Mouse (Mus musculus) cortical plate, adult 2 months (tissue): Measurements from ENCODE around the gene Nqo1. TPM values are rescaled to one million over a fixed set of nuclear protein-coding genes. Genes with fewer than 3 reads are reported as not detected.

Experiments
- H3K27ac ChIP-seq: fragments of 200-500 bp; 2 replicates; pipeline ENCODE4 v1.5.1; 2012; ENCODE audit warnings: low read length, control low read depth, inconsistent platforms; ENCODE audit not compliant: insufficient read depth
- H3K4me1 ChIP-seq: fragments of 200-500 bp; 2 replicates; pipeline ENCODE4 v1.6.1; 2011; ENCODE audit warnings: low read length; ENCODE audit not compliant: control insufficient read depth, insufficient read depth
- H3K4me3 ChIP-seq: fragments of 200-500 bp; 2 replicates; pipeline ENCODE4 v1.5.1; 2011; ENCODE audit warnings: mild to moderate bottlenecking, low read length, control low read depth; ENCODE audit not compliant: insufficient read depth
- CTCF ChIP-seq: fragments of 200-500 bp; IDR thresholded peaks from 2 replicates; pipeline ENCODE4 v1.5.1; 2011; ENCODE audit warnings: mild to moderate bottlenecking, control low read depth, low read length; ENCODE audit not compliant: insufficient read depth; ENCODE audit errors: extremely low read depth
- POLR2A ChIP-seq: fragments of 200-500 bp; IDR thresholded peaks from 2 replicates; pipeline ENCODE4 v1.6.1; 2011; ENCODE audit warnings: mild to moderate bottlenecking, low read length, control low read depth; ENCODE audit not compliant: insufficient read depth; ENCODE audit errors: extremely low read depth
- polyA plus RNA-seq: library from polyadenylated mRNA; depleted of rRNA; stranded (reverse); fragments of >200 nt; gene quantifications from 2 replicates; pipeline ENCODE4 v1.2.3, GENCODE M21; 2012

The Nqo1 gene
- polyA plus RNA-seq, 1 experiment: 4.8 TPM

- no peak overlapping the region for H3K27ac ChIP-seq
- peaks cover 2% of the 10 kb centered on the region for H3K4me1 ChIP-seq
- peak overlapping the region; percentile 87 for H3K4me3 ChIP-seq
- TF ChIP-seq POLR2A (no peak), CTCF (no peak)
These were observed 33.9 kb upstream of the Nqo1 start for GRCm38 (mm10) chr8:107436841-107437421.

DNA sequence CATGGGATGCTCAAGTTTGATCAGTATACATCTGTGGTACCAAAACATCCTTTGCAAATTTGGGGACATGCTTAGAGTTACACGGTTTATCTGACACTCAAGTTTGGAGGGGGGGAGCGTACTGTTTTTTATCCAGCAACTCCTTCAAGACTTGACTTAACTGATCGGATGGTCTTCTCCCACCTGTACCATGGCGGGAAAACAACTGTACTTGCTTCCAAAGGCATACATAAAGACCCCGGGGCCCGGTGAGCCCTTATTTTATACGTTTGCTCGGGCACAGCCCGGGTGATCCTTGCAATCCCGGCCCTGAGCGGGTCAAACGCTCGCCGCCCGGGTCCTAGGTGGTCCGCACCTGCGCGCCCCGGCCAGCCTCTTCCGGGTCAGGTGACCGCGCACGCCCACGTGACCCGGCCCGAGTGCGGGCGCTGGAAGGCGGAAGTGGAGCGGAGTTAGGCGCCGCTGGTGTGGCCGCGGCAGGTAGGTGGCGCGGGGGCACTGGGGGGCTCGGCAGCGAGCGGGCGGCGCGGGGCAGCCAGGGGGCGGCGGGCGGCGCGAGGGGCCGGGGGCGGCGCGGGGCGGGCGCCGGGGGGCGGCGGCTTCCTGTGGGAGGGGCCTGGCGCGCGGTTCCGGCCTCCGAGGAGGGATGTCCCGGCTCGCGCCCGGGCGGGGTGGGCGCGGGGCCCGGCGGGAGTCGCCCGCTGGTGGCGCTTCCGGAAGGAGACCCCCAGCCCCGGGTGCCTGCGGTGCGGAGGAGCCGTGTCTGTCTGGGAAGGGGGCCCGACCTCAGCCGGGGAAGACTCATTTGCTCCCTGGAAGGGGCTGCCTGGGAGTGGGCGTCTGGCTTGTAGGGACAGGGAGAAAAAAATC is 33.2 kb upstream of the Nqo1 start, which contains the start of gene Wwp2:
TSS of gene Wwp2 (plus strand) at position 404 of the 870 bp plus-strand sequence.
- Histone ChIP-seq H3K4me3 (peak within 1 kb of the TSS; percentile 87), H3K27ac (no peak within 1 kb of the TSS), H3K4me1 (peaks cover 2% of the 10 kb centered on the region)
- peak; percentile 43; the same call in 1 of the 2 replicates for TF ChIP-seq POLR2A
- TF ChIP-seq CTCF: no peak

DNA sequence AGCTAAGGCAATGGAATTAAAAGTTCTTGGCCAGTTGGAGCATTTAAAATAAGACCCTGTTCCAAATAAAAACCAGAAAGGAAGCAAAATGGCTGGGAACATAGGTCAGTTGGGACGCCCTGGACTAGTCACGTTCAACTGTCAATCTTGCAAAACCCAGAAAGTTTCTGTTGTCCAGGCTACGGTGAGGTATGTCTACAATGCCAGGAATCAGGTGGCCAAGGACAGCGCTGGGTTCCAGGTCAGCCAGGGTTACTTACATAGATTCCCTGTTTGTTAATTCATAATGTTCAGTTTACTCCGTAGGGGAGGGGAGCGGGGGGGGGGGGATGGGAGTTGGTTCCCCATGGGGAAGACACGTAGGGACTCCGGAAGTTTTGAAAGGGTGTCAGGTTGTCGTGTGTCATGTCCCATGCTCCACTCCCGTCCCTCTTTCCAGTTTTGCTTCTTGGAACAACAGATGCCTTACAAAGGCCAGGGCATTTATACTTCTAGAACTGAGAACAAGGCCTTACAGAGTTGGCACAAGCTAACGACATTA is 32.5 kb upstream of the Nqo1 start:
- TF ChIP-seq CTCF (no peak), POLR2A (no peak)

DNA sequence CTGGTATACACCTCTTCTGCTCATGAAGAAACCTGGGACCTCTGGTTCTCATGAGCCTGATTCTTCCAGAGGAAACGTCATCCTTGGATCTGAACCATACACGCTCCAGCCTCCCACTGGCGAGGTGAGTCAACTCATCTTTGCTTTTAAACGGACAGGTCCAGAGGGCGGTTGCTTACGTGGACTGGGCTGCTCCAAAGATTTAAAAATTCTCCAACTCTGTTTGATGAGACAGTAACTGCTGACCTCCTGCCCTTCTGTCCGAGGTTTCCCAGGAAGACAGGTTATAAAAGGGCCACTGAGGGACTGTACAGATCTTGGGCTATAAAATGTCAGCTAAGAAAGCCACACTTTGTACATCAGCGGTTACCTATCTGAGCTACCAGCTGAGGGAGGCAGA is 27.8 kb upstream of the Nqo1 start:
- H3K4me1 ChIP-seq: no peaks in the 10 kb centered on the region
- TF ChIP-seq POLR2A (no peak), CTCF (no peak)

More for the DNA sequence above, 32.5 kb upstream of the Nqo1 start:
- Histone ChIP-seq H3K4me3 (peak overlapping the region; percentile 87; the same call in 1 of the 2 replicates), H3K27ac (no peak overlapping the region), H3K4me1 (peaks cover 2% of the 10 kb centered on the region)

GRCm38 (mm10) chr8:107425230-107425597 is 22.2 kb upstream of the Nqo1 start:
- no peak overlapping the region; the same call in 1 of the 2 replicates for H3K4me3 ChIP-seq
- peaks cover 2% of the 10 kb centered on the region; the same call in 1 of the 2 replicates for H3K4me1 ChIP-seq
- no peak for TF ChIP-seq CTCF
- no peak for TF ChIP-seq POLR2A
- H3K27ac ChIP-seq: no peak overlapping the region

More for the DNA sequence above, 27.8 kb upstream of the Nqo1 start:
- no peak overlapping the region for H3K4me3 ChIP-seq
- H3K27ac ChIP-seq: no peak overlapping the region

- peak within 1 kb of the TSS; percentile 5; the same call in 1 of the 2 replicates for H3K27ac ChIP-seq
- peak within 1 kb of the TSS; percentile 75 for H3K4me3 ChIP-seq
- TF ChIP-seq CTCF: peak; percentile 77
- TF ChIP-seq POLR2A: peak; percentile 93
- peaks cover 2% of the 10 kb centered on the region; the same call in 1 of the 2 replicates for H3K4me1 ChIP-seq
These were observed 21.7 kb upstream of the Nqo1 start, which contains the start of gene Nob1 for GRCm38 (mm10) chr8:107424597-107425229. Nob1 (minus strand) TSS chr8:107425051.

- Histone ChIP-seq H3K4me3 (peak overlapping the region; percentile 75), H3K4me1 (peaks cover 2% of the 10 kb centered on the region; the same call in 1 of the 2 replicates), H3K27ac (no peak overlapping the region)
- TF ChIP-seq CTCF (no peak), POLR2A (no peak)
These were observed 21.2 kb upstream of the Nqo1 start for GRCm38 (mm10) chr8:107424176-107424575.

GRCm38 (mm10) chr8:107417001-107417400 is 14.0 kb upstream of the Nqo1 start:
- no peaks in the 10 kb centered on the region; the same call in 1 of the 2 replicates for H3K4me1 ChIP-seq
- TF ChIP-seq CTCF: no peak
- no peak for TF ChIP-seq POLR2A
- H3K27ac ChIP-seq: no peak overlapping the region
- H3K4me3 ChIP-seq: no peak overlapping the region

GRCm38 (mm10) chr8:107413881-107414280 is 10.9 kb upstream of the Nqo1 start:
- no peak overlapping the region for H3K27ac ChIP-seq
- H3K4me1 ChIP-seq: no peaks in the 10 kb centered on the region
- no peak overlapping the region for H3K4me3 ChIP-seq
- no peak for TF ChIP-seq POLR2A
- TF ChIP-seq CTCF: no peak
